Mouse (Mus musculus) testis, postnatal 10 days (tissue): Measurements from ENCODE around the gene Fcgr2b.
"Not testable (repeated sequence)": the region's sequence is repeated elsewhere in the genome, so short reads cannot be mapped to it uniquely, and the experiment has no call there.

Experiments
- DNase-seq: peaks from one replicate; pipeline ENCODE4 v3.0.0; 2021; ENCODE audit warnings: low spot score

Gene Fcgr2b

DNA sequence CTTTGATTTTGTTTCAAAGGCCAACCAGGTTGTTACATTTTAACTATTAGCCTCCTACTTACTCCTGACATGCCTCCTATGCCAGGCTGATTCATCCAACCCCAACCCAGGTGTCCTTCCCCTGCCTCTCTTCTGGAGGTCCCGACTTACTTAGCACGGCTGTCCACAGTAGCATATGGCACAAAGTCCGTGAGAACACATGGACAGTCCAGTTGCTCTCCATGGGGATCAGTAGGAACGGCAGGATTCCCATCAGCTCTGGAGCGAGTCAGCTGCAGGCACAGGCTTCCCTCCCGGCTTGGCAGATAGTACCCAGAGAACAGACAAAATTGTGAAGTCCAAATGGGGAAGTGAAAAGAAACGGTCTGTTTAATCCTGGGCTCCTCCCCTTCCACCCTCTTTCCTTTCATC, 591 bp downstream of the Fcgr2b start:
- no peak for DNase-seq

DNA sequence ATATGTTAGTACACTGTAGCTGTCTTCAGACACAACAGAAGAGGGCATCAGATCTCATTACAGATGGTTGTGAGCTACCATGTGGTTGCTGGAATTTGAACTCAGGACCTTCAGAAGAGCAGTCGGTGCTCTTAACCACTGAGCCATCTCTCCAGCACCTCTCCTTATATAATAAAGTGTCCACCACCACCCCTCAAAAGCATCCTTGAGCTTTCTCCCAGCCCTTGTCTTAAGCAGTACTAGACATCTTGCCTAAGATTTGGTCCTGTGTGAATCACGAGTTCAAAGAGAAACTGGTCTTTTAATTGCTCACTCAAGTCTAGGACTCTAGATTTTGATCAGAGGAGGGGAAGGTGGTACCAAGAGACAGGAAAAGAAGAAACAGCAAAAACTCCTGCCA, 997 bp downstream of the Fcgr2b start:
- not testable (repeated sequence) for DNase-seq

DNA sequence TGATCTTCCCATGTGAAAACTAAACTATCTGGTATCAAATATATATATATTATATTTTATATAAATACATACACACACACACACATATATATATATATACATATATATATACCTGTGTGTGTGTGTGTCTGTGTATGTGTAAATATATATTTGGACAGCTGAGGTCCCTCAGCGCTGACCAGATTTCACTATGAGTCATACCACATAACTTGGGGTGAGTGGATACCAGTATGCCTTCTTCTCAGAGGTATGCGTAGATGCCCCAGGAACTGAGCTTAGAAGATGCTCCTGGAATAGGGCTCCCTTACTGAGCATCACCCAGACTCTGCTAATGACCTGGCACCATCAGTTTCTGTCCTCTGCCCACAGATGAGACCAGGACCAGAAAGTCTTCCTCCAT, 1.6 kb downstream of the Fcgr2b start:
- no peak for DNase-seq

DNA sequence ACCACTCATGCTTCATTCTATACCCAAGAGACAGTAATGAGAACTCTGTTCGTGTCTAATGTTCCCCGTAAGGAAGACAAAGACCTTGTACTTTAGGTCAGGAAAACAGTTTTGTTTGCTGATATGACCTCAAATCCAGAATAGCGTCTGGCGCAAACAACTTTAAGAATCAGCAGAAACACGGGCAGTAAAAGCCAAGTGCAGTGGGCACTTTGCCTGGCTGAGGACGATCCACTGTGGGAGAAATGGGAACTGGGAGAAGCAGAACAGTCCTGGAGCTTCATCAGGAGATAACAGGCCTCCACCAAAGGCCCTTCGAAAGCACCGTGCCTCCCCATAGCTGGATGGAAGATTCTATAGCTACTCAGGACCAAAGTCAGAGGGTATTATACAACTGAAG, 2.2 kb downstream of the Fcgr2b start:
- DNase-seq = no peak

DNA sequence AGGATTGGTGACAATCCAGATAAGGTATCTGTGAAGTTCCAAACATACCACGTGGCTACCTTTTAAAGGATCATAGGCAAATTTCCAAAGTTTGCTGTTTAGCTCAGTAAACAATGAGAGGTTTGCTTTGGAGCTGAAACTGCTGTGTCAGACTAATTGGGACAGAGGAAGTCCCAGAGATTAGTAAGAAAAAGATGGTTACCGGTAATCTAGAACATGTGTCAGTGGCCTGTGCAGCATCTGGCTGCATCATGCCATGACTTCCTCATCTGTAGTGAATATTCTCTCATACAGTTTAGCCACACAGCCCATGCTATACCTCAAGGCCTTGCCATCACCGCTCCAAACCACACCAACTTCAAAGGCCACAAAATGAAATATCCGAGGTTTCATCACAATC, 3.4 kb downstream of the Fcgr2b start:
- no peak for DNase-seq

DNA sequence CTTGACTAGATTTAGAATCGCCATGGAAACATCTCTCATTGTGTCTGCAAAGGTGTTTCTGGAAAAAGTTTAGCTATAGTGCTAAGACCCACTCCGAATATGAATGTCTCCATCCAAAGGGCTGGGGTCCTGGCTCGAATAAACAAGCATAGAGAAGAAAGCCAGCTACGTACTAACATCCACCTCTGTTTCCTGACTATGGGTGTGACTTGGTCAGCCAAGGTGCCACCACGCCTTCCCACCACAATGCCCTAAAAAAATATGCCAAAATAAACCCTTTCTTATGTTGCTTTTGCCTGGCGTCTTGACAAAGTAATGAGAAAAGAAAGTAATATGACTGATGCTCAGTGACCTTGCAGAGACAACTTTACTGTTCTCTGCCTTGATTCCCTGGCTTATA, 3.9 kb downstream of the Fcgr2b start:
- DNase-seq = no peak

DNA sequence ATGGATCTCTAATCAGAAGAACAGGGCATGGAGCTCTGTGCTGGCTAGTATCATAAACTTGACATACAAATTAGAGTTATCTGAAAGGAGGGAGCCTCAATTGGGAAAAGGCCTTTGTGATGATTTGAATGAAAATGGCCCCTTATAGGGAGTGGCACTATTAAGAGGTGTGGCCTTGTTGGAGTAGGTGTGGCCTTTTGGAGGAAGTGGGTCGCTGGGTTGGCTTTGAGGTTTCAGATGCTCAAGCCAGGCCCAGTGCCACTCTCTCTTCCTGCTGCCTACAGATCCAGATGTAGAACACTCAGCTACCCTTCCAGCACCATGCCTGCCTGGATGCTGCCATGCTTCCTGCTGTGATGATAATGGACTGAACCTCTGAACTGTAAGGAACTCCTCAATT, 7.8 kb downstream of the Fcgr2b start:
- no peak for DNase-seq

DNA sequence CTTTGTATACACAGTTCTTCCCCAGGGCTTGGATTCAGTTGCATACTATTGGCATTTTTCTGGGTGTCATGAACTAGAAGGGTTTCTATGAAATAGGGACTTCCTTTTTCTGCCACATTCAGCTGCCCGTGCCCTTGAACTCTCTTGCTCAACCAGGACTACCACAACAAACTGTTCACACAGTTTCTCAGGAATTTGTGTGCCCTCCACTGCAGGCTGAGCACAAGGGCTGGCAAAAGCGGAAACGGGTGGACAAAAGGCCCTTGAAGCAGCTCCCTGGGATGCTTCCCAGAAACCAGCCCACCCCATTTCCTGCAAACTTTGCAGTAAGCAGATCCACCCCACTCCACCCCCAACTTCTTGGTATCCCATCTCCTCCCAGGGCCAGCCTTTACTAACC, 8.8 kb downstream of the Fcgr2b start:
- DNase-seq = no peak

DNA sequence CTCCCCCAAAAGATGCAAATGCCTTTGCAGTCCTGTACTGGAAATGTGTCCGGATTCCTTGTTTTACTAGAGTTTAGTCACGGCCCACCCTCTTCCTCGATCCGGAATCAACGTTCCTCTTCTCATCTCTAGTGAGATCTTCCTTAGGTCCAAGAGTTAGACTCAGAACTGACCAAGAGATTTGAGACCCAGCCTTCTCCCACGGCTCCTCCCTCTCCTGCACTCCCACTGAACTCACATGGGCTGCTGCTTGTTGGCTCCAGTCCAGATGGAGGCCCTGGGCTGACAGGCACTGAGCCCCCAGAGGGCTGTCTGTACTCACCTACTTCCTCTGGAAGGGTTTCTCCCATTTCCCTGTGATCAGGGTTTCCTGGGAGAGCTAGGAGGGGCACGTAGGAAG, 13.3 kb downstream of the Fcgr2b start:
- no peak for DNase-seq

DNA sequence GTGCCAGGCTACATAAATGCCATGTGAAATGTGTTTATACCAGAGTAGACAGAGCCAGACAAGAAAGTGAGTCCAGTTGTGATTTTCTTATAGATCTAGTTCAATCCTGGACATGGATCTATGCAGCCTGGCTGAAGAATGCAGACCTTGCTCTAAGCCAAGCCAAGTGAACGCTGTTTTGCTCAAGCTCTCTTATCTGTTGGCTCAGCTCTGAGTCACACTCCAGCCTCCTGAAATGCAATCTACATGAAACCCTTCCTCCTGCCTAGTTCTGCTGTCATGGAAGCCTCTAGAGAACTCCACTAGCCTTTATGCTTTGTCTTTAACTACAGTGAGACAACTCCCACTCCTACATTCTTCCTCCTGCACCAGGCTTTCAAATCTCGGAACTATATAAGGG, 14.0 kb downstream of the Fcgr2b start:
- no peak for DNase-seq

DNA sequence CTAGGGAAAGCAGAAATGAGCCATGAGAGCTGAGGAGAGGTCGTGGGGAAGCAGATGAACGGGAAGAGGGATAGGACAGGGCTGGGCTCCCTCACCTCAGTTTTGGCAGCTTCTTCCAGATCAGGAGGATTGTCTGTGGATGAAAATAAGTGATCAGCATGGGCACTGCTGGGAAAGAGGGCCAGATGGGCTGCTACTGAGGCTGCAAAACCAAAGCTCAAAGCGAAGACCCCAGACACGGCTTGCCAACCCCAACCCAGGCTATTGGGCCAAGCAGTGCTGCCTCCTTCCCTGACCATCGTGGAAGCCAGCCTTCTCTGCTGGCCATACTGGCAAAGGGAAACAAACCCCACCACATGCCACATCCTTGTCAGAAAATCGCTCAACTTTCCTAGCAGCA, 15.2 kb downstream of the Fcgr2b start:
- DNase-seq = no peak

DNA sequence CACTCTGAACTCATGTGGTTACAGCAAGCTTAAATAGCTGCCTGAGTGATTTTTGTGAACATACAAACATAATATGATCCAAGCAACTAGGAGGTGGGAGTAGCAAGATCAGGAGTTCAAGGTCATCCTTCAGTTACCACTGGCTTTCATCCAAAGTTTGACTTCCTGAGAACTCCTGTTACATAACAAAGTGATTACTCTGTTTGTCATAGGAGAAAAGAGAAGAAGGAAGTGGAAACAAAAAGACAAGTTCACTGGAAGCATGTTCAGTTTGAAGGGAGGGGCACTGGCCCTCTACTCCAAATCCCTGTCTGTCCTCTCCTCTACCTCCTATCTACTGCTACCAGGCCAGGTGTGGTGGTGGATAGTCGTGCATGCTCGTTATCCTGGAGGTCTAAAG, 16.6 kb downstream of the Fcgr2b start:
- DNase-seq = no peak

DNA sequence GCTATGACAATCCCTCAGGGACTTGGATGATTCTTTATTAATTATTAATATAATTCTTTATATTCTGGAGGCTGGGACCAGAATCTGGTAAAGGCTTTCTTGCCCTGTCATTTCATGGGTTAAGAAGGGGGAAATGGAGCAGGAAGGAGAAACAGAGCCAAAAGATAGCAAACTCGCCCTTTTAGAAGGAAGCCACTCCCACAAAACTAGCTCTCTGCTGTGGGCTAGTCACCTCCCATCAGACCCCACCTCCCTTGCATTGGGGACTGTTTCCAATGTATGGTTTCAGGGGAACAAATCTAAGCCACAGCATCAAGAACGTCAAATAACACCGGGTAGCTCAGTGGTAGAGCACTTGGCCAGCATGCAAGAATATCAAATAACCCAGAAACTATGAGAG, 18.1 kb downstream of the Fcgr2b start:
- no peak for DNase-seq

DNA sequence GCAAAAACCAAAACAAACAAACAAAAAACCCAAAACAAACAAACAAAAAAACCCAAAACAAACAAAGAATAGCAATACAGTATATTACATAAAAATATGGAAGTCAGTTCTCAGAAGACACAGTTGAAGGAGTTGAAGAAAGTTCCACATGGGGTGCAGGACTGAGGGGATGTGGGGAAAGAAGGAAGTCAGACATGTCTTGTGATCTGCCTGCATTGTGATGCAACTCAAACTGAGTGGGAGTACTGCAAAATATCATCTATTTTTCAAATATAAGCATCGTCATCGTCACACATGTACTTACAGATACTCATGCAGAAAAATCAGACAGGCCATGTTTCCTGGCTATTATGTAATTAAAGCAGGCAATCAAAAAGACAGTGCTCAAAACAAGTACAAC, 23.2 kb downstream of the Fcgr2b start:
- no peak for DNase-seq

DNA sequence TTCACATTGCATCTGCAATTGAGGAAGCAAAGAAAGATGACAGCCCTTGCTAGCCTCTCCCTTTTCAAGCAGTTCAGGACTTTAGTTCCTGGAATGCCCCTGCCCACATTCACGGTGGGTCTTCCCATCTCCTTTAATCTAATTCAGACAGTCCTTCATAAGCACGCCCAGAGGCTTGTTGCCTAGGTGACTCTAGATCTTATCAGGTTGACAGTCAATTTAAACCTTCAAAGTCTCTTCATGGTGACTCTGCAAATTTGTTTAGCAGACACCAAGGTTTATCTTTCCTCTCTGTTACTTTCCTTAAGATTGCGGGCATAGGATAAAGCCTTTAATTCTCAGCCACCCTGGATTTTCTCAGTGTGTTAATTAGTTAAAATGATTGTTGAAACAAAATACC, 25.6 kb downstream of the Fcgr2b start:
- DNase-seq = no peak

DNA sequence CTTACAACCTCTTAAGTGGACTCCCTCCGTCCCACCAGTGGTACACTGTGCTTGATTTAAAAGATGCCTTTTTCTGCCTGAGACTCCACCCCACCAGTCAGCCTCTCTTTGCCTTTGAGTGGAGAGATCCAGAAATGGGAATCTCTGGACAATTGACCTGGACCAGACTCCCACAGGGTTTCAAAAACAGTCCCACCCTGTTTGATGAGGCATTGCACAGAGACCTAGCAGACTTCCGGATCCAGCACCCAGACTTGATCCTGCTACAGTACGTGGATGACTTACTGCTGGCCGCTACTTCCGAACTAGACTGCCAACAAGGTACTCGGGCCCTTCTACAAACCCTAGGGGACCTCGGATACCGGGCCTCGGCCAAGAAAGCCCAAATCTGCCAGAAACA, 31.4 kb downstream of the Fcgr2b start:
- DNase-seq = not testable (repeated sequence)

DNA sequence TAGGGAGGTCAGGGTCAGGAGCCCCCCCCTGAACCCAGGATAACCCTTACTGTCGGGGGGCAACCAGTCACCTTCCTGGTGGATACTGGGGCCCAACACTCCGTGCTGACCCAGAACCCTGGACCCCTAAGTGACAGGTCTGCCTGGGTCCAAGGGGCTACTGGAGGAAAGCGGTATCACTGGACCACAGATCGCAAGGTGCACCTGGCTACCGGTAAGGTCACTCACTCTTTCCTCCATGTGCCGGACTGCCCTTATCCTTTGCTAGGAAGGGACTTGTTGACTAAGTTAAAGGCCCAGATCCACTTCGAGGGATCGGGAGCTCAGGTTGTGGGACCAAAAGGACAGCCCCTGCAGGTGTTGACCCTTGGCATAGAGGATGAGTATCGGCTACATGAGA, 32.2 kb downstream of the Fcgr2b start:
- not testable (repeated sequence) for DNase-seq

DNA sequence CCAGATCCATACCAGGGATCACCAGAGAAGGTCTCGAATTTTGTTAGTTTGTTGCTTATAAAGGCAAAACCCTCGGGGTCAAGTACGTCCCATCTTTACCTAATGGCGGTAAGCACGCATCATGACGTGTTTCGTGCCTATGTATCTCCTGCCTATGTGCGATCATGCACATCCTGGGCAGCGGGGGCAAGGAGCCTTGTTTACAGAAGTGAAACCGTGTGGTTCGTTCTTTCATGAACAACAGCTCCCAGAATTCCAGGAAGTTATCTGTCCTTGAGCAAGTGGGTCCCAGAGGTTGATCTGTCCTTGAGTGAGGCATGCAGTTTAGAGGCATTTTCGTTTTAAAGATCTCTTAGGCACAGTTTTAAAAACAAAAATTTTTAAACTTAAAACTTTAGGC, 37.1 kb downstream of the Fcgr2b start:
- DNase-seq = no peak

DNA sequence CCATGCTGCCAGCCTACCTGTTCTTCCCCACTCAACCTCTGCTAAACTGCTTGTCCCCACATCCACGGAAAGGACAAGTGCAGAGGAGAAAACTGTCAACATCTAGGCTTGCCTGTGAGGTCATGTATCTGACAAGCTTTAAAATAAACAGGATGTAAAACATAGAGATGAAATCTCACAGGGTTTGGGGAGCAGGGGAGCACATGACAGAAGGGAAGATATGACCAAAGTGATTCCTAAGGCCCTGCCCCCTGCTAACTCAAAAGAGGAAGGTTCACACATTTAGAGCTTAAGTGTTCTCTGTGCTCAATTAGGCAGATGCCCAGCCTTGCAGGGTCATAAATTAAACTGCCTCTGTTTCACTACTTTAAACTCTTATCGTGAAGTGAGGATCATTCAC, 42.0 kb downstream of the Fcgr2b start:
- DNase-seq = no peak

DNA sequence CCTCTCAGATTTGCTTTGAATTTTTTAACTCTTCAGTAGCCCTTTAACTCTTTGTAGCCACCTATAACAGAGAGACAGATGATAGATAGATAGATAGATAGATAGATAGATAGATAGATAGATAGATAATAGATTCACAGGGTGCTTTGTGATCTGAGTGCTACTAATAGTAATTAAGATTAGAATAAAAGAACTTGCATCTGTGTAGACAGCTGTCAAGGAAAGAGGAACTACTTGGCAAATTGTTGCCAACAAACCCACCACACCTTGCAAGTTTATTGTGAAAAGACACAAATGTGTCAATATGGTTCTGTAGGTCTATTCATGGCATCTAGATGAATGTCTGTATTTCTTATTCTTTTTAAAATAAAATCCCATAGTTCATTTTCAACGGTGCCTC, 42.4 kb downstream of the Fcgr2b start:
- no peak for DNase-seq

DNA sequence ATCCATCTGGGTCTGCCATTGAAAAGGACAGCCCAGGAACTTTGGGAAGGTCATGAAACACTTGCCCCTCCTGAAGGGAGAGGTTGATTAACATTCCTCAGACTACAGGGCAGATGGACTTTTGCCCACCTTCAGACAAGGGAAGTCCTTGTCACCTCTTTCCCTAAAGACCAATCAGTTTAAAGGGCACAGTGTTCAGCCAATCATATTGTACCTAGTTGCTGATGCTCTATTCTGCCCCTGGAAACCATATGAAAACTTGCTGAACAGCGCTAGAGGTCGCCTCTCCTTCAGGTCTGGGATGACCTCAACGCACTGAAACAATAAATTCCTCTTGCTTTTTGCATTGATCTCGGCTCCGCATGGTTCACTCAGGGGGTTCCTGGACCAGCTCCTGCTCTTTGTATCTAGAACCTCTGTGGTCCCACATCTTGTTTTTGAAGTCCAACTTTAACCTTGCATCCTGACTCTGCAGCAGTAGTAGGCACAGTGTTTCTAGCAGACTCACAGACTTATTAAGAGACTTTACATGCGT, 42.9 kb downstream of the Fcgr2b start:
- DNase-seq = no peak

DNA sequence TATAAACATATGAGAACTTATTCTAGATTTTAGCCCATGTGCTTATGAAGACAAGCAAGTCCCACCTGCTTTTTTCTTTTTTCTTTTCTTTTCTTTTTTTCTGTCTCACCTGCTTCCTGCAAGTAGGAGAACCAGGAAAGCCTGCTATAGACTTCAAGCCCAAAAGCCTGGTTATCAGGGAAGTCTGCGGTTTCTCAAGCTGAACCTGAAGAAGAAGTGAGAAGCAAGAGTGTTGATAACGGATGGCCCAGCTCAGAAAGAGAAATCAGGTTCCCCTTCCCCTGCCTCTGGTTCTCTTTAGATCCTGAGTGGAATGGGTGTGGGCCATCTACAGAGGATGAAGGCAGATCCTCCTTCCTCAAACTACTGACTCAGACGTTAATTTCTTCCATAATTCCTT, 44.3 kb downstream of the Fcgr2b start:
- DNase-seq = no peak

DNA sequence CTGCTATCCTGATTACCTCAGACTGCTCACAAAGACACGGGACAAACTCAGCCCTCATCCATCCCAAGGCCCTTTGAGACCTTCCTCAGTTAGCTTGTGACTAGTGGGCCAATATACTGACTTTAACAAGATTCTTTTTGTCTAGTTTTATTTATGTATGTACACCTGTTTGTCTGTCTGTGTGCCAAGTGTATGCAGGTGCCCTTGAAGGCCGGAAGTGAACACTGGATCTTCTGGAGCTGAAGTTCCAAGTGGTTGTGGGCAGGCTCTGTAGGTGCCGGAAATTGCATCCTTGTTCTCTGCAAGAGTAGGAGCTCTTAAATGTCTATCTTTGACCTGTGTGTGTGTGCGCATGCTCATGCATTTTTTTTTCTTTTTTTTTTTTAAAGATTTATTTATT, 47.1 kb downstream of the Fcgr2b start:
- no peak for DNase-seq

DNA sequence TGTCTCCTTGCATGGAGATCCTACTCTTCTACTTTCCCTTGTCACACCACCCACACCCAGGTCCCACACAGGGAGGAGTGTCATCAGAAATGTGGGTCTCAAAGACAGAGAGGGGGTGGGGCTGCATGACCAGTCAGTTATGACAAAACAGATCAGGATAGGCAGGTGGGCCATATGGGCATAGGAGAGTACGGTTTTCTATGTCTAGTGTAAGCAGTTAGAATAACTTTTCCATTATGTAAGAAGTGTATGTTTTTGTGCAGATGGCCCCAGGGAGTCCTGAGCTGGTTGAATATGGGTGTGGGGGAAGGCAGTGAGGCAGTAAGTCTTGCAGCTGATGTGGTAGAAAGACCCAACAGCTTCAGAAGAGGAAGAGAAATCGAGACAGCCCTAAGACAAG, 47.9 kb downstream of the Fcgr2b start:
- no peak for DNase-seq

DNA sequence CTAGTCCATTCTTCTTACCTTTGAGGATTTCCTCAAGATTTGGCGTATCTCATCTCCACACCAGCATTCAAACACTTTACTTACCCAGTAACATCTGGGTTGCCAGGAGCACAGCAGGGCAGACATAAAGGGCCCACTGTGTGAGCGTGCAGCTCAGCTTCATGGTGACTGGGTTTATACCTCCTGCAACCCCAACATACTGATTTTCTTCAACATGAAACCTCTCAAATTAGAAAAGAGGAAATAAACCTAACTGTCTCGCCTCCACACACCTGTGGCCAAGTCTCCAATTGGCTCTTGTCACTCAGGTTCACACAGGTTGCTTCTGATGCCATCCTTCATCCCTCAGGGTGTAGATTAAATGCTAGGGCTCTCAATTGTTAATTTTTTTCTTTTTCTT, 49.0 kb downstream of the Fcgr2b start, which contains the start of gene Fcrla:
Gene Fcrla (minus strand): TSS at position 206 of the 400 bp plus-strand sequence.
- no peak for DNase-seq
